Mouse (Mus musculus) midbrain, embryonic 10.5 days (tissue): ENCODE measurements at regions not wholly inside any gene's neighbourhood (a gene's known extent, or its start where the extent isn't known, plus 50 kb on each side); places are given as distances from the start of the nearest gene placed in this dataset.

Experiments used
- DNase-seq: peaks from one replicate; pipeline ENCODE4 v3.0.0-alpha.2; 2017; ENCODE audit warnings: low spot score
- H3K27ac ChIP-seq: fragments of 300-500 bp; sonication (generic); replicated peaks from 2 replicates; pipeline ENCODE4 v1.5.1; 2016; ENCODE audit warnings: mild to moderate bottlenecking
- H3K27me3 ChIP-seq: fragments of 300-500 bp; sonication (generic); 2 replicates; pipeline ENCODE4 v1.6.1; 2016; ENCODE audit warnings: low read depth, mild to moderate bottlenecking; ENCODE audit not compliant: poor library complexity, severe bottlenecking
- H3K36me3 ChIP-seq: fragments of 300-500 bp; sonication (generic); 2 replicates; pipeline ENCODE4 v1.6.1; 2016; ENCODE audit warnings: mild to moderate bottlenecking, moderate library complexity
- H3K4me1 ChIP-seq: fragments of 300-500 bp; sonication (generic); 2 replicates; pipeline ENCODE4 v1.6.1; 2016
- H3K4me3 ChIP-seq: fragments of 300-500 bp; sonication (generic); 2 replicates; pipeline ENCODE4 v1.5.1; 2016; ENCODE audit warnings: mild to moderate bottlenecking, moderate library complexity
- H3K9me3 ChIP-seq: fragments of 300-500 bp; sonication (generic); replicated peaks from 2 replicates; pipeline ENCODE4 v1.6.1; 2016; ENCODE audit warnings: mild to moderate bottlenecking
- WGBS: fragments of 180-500 bp; shearing (Covaris S2); methylation state at CpG from one replicate; pipeline ENCODE4 v1.1.7; 2016; 5-methylcytosine and 5-hydroxymethylcytosine counted together

- peaks cover 62% of the 10 kb centered on the region for H3K4me1 ChIP-seq
- peak; percentile 64 for DNase-seq
- peak overlapping the region; percentile 88 for H3K27ac ChIP-seq
- H3K4me3 ChIP-seq = peak overlapping the region; percentile 38
- no peaks in the 10 kb centered on the region for H3K36me3 ChIP-seq
- 7% methylated on average over 15 of the region's 15 CpGs for WGBS
- no peaks in the 10 kb centered on the region for H3K9me3 ChIP-seq
- H3K27me3 ChIP-seq = 0 out of 2 replicates have a peak, but pooled peaks cover 2% of the 10 kb centered on the region
These were observed 74.6 kb upstream of the Sall4 start for GRCm38 (mm10) chr2:168842261-168842740.

GRCm38 (mm10) chr2:168841713-168842045 is 73.9 kb upstream of the Sall4 start:
- WGBS = 2% methylated on average over 11 of the region's 11 CpGs
- H3K4me1 ChIP-seq = peaks cover 67% of the 10 kb centered on the region
- DNase-seq = no peak
- H3K27me3 ChIP-seq = no peaks in the 10 kb centered on the region
- H3K36me3 ChIP-seq = no peaks in the 10 kb centered on the region
- peak overlapping the region; percentile 38 for H3K4me3 ChIP-seq
- H3K27ac ChIP-seq = peak overlapping the region; percentile 88
- no peaks in the 10 kb centered on the region for H3K9me3 ChIP-seq

GRCm38 (mm10) chr2:168840853-168841712 is 73.3 kb upstream of the Sall4 start:
- DNase-seq = peak; percentile 36
- WGBS = under 1% methylated on average over 19 of the region's 19 CpGs
- H3K27ac ChIP-seq = peak overlapping the region; percentile 88
- H3K27me3 ChIP-seq = no peaks in the 10 kb centered on the region
- no peaks in the 10 kb centered on the region for H3K36me3 ChIP-seq
- peaks cover 68% of the 10 kb centered on the region for H3K4me1 ChIP-seq
- no peaks in the 10 kb centered on the region for H3K9me3 ChIP-seq
- peak overlapping the region; percentile 38 for H3K4me3 ChIP-seq

GRCm38 (mm10) chr2:168839811-168840655 is 72.3 kb upstream of the Sall4 start:
- Histone ChIP-seq H3K36me3 (no peaks in the 10 kb centered on the region), H3K9me3 (no peaks in the 10 kb centered on the region), H3K4me1 (peaks cover 72% of the 10 kb centered on the region), H3K27ac (peak overlapping the region; percentile 92), H3K4me3 (peak overlapping the region; percentile 47), H3K27me3 (no peaks in the 10 kb centered on the region)
- WGBS = under 1% methylated on average over 24 of the region's 24 CpGs
- DNase-seq = peak; percentile 74

- peaks cover 72% of the 10 kb centered on the region for H3K4me1 ChIP-seq
- peak overlapping the region; percentile 47 for H3K4me3 ChIP-seq
These were observed 71.5 kb upstream of the Sall4 start for GRCm38 (mm10) chr2:168839221-168839620.

DNA sequence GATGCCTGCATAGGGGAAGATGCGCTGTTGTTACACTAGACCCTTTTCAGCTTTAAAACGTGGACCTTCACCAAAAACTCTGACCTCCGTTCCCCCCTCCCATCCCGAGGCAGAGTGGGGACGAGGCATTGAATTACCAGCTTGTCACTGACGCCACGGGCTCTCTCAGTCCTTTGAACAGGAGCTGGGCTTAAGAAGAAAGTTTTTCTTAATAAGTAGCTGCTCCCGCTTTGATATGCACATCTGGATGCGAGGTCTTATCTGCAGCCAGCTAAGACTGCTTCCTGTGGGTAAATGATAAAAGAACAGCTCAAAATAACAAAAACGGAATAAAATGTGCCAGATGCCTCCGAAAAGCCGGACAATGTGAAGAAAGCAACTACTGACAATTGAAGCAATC is 70.9 kb upstream of the Sall4 start:
- peak overlapping the region; percentile 92 for H3K27ac ChIP-seq
- H3K9me3 ChIP-seq = no peaks in the 10 kb centered on the region
- H3K4me3 ChIP-seq = peak overlapping the region; percentile 47
- DNase-seq = peak; percentile 80
- WGBS = under 1% methylated on average over 12 of the region's 12 CpGs
- H3K36me3 ChIP-seq = no peaks in the 10 kb centered on the region
- no peaks in the 10 kb centered on the region for H3K27me3 ChIP-seq
- peaks cover 72% of the 10 kb centered on the region for H3K4me1 ChIP-seq

More at GRCm38 (mm10) chr2:168839221-168839620, 71.5 kb upstream of the Sall4 start:
- WGBS = 3% methylated on average over 6 of the region's 6 CpGs
- Histone ChIP-seq H3K27me3 (no peaks in the 10 kb centered on the region), H3K36me3 (no peaks in the 10 kb centered on the region), H3K9me3 (no peaks in the 10 kb centered on the region), H3K27ac (peak overlapping the region; percentile 92)
- DNase-seq = no peak

GRCm38 (mm10) chr2:168837951-168838570 is 70.3 kb upstream of the Sall4 start:
- peak; percentile 44 for DNase-seq
- WGBS = 7% methylated on average over 5 of the region's 5 CpGs

GRCm38 (mm10) chr2:168834771-168835170 is 67.0 kb upstream of the Sall4 start:
- Histone ChIP-seq H3K27ac (no peak overlapping the region), H3K36me3 (no peaks in the 10 kb centered on the region), H3K9me3 (no peaks in the 10 kb centered on the region), H3K27me3 (no peaks in the 10 kb centered on the region), H3K4me1 (peaks cover 46% of the 10 kb centered on the region), H3K4me3 (no peak overlapping the region)
- 89% methylated on average over 3 of the region's 3 CpGs for WGBS
- DNase-seq = no peak

More at GRCm38 (mm10) chr2:168837951-168838570, 70.3 kb upstream of the Sall4 start:
- H3K36me3 ChIP-seq = no peaks in the 10 kb centered on the region
- no peaks in the 10 kb centered on the region for H3K27me3 ChIP-seq
- peak overlapping the region; percentile 47 for H3K4me3 ChIP-seq
- no peaks in the 10 kb centered on the region for H3K9me3 ChIP-seq
- H3K4me1 ChIP-seq = peaks cover 72% of the 10 kb centered on the region
- peak overlapping the region; percentile 92 for H3K27ac ChIP-seq

GRCm38 (mm10) chr2:168831740-168832139 is 64.0 kb upstream of the Sall4 start:
- no peaks in the 10 kb centered on the region for H3K9me3 ChIP-seq
- peaks cover 15% of the 10 kb centered on the region for H3K4me1 ChIP-seq
- peak overlapping the region; percentile 59 for H3K27ac ChIP-seq
- WGBS = 70% methylated on average over 14 of the region's 14 CpGs
- no peaks in the 10 kb centered on the region for H3K27me3 ChIP-seq
- no peaks in the 10 kb centered on the region for H3K36me3 ChIP-seq
- no peak for DNase-seq
- H3K4me3 ChIP-seq = no peak overlapping the region

DNA sequence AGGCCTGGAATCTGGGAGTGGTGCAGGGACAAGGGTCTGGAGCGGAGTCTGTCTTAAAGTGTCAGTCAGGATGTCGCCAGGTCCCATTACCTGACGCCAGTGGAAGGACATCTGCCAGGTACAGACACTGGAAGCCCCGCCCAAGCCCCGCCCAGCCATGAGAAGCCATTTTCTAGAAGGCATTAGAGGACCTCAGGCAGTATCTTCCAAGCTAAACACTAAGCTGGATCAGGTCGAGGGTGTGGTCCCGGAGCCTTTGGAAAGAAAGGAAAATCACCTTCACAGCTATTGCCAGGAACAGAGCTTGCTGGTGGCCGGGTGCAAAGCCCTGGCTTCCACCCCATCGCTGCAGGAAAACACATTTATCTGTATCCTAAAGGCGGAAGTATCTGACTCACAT is 52.9 kb upstream of the Sall4 start:
- Histone ChIP-seq H3K27me3 (peaks cover 6% of the 10 kb centered on the region; the same call in 1 of the 2 replicates), H3K9me3 (no peaks in the 10 kb centered on the region), H3K4me1 (peaks cover 5% of the 10 kb centered on the region; the same call in 1 of the 2 replicates), H3K27ac (no peak overlapping the region; the same call in 1 of the 2 replicates), H3K4me3 (no peak overlapping the region), H3K36me3 (no peaks in the 10 kb centered on the region)
- WGBS = 75% methylated on average over 10 of the region's 10 CpGs
- DNase-seq = no peak
